Comparison of ENCODE assay signal across 21 mouse cellular contexts in the genomic region with DNA sequence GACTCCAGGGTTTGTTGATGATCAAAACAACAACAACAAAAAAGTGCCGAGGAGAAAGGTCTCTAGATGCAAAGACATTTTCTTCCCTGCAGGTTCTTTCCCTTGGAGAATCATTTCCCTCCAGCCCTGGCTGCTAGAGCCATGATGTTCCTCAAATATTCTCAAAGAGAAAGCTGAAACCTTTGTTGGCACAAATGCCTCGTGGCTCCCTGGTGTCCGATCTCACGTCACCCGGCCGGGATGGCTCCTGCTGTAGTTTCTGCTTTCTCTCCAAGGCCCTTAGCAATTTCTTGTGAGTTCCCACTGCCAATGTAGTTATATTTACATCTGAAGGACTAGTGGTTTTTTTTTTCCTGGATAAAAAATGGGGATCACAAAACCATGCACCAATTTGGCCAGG.
DNase-seq lines count a peak whose midpoint lies in the region; ATAC-seq and TF ChIP-seq lines count a peak whose summit lies in the region.
"Had no signal": no experiment of that assay in that cellular context is flagged by ENCODE, and none has a peak within 500 bp of the region (broad histone marks: within the 10 kb centered on the region; RNA-seq: fewer than 3 reads in every experiment).

No protein-coding gene starts in this region.

- no peak overlapping the region for H3K4me2 ChIP-seq in lung, embryonic 14.5 days
- no peak overlapping the region for H3K4me2 ChIP-seq in lung, postnatal 0 days (replicated peaks; ENCODE audit: low read depth, low read length)
- H3K4me2 ChIP-seq in midbrain, embryonic 14.5 days (ENCODE audit: low read length) = no peak overlapping the region
- H3K4me2 ChIP-seq: liver, embryonic 13.5 days had no signal

- no peaks in the 10 kb centered on the region for H3K9me3 ChIP-seq in lung, embryonic 14.5 days (ENCODE audit: low read depth, low read length)
- H3K9me3 ChIP-seq in lung, postnatal 0 days (ENCODE audit: low read length) = no peaks in the 10 kb centered on the region
- no peaks in the 10 kb centered on the region for H3K9me3 ChIP-seq in midbrain, embryonic 14.5 days (ENCODE audit: control insufficient read depth, low read length)
- H3K9me3 ChIP-seq: heart, embryonic 10.5 days; hindbrain, embryonic 10.5 days; liver, embryonic 13.5 days had no signal

- H3K27ac ChIP-seq in cerebellum, adult 2 months (ENCODE audit: insufficient read depth, low read length) = no peak overlapping the region; the same call in 1 of the 2 replicates
- no peak overlapping the region for H3K27ac ChIP-seq in lung, embryonic 14.5 days (ENCODE audit: low read depth)
- H3K27ac ChIP-seq in lung, postnatal 0 days (ENCODE audit: low read length) = no peak overlapping the region
- no peak overlapping the region for H3K27ac ChIP-seq in midbrain, embryonic 14.5 days (replicated peaks; ENCODE audit: low read depth, low read length)
- H3K27ac ChIP-seq: heart, embryonic 10.5 days; hindbrain, embryonic 10.5 days; layer of hippocampus, adult 2 months; liver, embryonic 13.5 days; macrophage had no signal

- ATAC-seq in lung, embryonic 14.5 days (ENCODE audit: insufficient read depth) = no peak
- no peak for ATAC-seq in lung, postnatal 0 days
- ATAC-seq in midbrain, embryonic 14.5 days (ENCODE audit: low FRiP score, low TSS enrichment) = no peak
- ATAC-seq: forebrain, embryonic 14.5 days; hindbrain, embryonic 16.5 days; intestine, embryonic 16.5 days; midbrain, embryonic 16.5 days had no signal

- TF ChIP-seq CTCF in cerebellum, adult 2 months (IDR thresholded peaks at IDR 0.05; ENCODE audit: borderline replicate concordance, insufficient read depth, low read depth, low read length) = no peak
- no peak for TF ChIP-seq CTCF in lung, embryonic 14.5 days (IDR thresholded peaks at IDR 0.05; ENCODE audit: low read depth)
- no peak for TF ChIP-seq CTCF in lung, postnatal 0 days (IDR thresholded peaks at IDR 0.05)

- no peaks in the 10 kb centered on the region for H3K27me3 ChIP-seq in cerebellum, adult 2 months (ENCODE audit: control insufficient read depth, insufficient read depth, low read length)
- no peaks in the 10 kb centered on the region for H3K27me3 ChIP-seq in lung, embryonic 14.5 days (ENCODE audit: insufficient read depth, low read length)
- no peaks in the 10 kb centered on the region for H3K27me3 ChIP-seq in lung, postnatal 0 days (replicated peaks; ENCODE audit: insufficient read depth, low read length)
- H3K27me3 ChIP-seq in midbrain, embryonic 14.5 days (ENCODE audit: control insufficient read depth, insufficient read depth, low read length) = no peaks in the 10 kb centered on the region
- H3K27me3 ChIP-seq: liver, embryonic 13.5 days had no signal

- no peaks in the 10 kb centered on the region for H3K36me3 ChIP-seq in lung, embryonic 14.5 days (ENCODE audit: insufficient read depth)
- no peaks in the 10 kb centered on the region for H3K36me3 ChIP-seq in lung, postnatal 0 days (ENCODE audit: insufficient read depth, low read length)
- no peaks in the 10 kb centered on the region for H3K36me3 ChIP-seq in midbrain, embryonic 14.5 days (ENCODE audit: control insufficient read depth, insufficient read depth, low read length)
- H3K36me3 ChIP-seq: heart, embryonic 10.5 days; hindbrain, embryonic 10.5 days; liver, embryonic 13.5 days had no signal

- TF ChIP-seq EP300 in lung, postnatal 0 days (IDR thresholded peaks at IDR 0.05) = no peak

- no peak overlapping the region for H3K9ac ChIP-seq in lung, embryonic 14.5 days
- no peak overlapping the region for H3K9ac ChIP-seq in lung, postnatal 0 days (replicated peaks; ENCODE audit: low read depth)
- H3K9ac ChIP-seq in midbrain, embryonic 14.5 days (replicated peaks; ENCODE audit: low read length) = no peak overlapping the region
- H3K9ac ChIP-seq: liver, embryonic 13.5 days had no signal

- H3K4me1 ChIP-seq in cerebellum, adult 2 months (ENCODE audit: control insufficient read depth, insufficient read depth, low read length) = peaks cover 19% of the 10 kb centered on the region
- H3K4me1 ChIP-seq in lung, embryonic 14.5 days (ENCODE audit: insufficient read depth) = no peaks in the 10 kb centered on the region
- no peaks in the 10 kb centered on the region for H3K4me1 ChIP-seq in lung, postnatal 0 days (ENCODE audit: insufficient read depth, low read depth, low read length)
- no peaks in the 10 kb centered on the region for H3K4me1 ChIP-seq in midbrain, embryonic 14.5 days (ENCODE audit: control insufficient read depth, insufficient read depth, low read length)
- H3K4me1 ChIP-seq: hindbrain, embryonic 10.5 days; liver, embryonic 13.5 days had no signal

- TF ChIP-seq POLR2A in cerebellum, adult 2 months (IDR thresholded peaks at IDR 0.05; ENCODE audit: borderline replicate concordance, insufficient read depth, low read length) = no peak

- no peak overlapping the region for H3K4me3 ChIP-seq in cerebellum, adult 2 months (replicated peaks; ENCODE audit: insufficient read depth, low read depth, low read length)
- no peak overlapping the region for H3K4me3 ChIP-seq in lung, embryonic 14.5 days (ENCODE audit: low read depth, low read length)
- H3K4me3 ChIP-seq in lung, postnatal 0 days (ENCODE audit: low read depth, low read length) = no peak overlapping the region
- no peak overlapping the region for H3K4me3 ChIP-seq in midbrain, embryonic 14.5 days (replicated peaks; ENCODE audit: low read depth, low read length)
- H3K4me3 ChIP-seq: heart, embryonic 10.5 days; hindbrain, embryonic 10.5 days; layer of hippocampus, adult 2 months; liver, embryonic 13.5 days had no signal

- DNase-seq in cerebellum, adult 2 months = peak; percentile 51 to 60
- no peak for DNase-seq in cerebellum, adult 11-12 months
- DNase-seq in lung, embryonic 14.5 days = peak; percentile 5
- DNase-seq in lung, postnatal 0 days (ENCODE audit: low spot score) = no peak
- peak; percentile 57 for DNase-seq in brain, adult 2 months (ENCODE audit: low read depth, low spot score)
- peak; percentile 61 for DNase-seq in gastrocnemius, postnatal 14 days
- DNase-seq in spleen, adult 12 weeks (ENCODE audit: low spot score) = no peak
- no peak for DNase-seq in midbrain, embryonic 14.5 days
- DNase-seq: adrenal gland, postnatal 25 days; kidney, adult 9 months; kidney, postnatal 14 days; liver, embryonic 13.5 days; right cerebral cortex, postnatal 14 days had no signal

- intact Hi-C loops in gastrocnemius, postnatal 14 days (cut with DNase I; ENCODE audit: low total_unique reads) = no loop called here

- 12% methylated on average over 6 of the region's 6 CpGs for WGBS in cerebellum, adult 2 months
- 55% methylated on average over 6 of the region's 6 CpGs for WGBS in lung, embryonic 14.5 days
- WGBS in lung, postnatal 0 days = 32% methylated on average over 6 of the region's 6 CpGs
- WGBS in midbrain, embryonic 14.5 days = 79% methylated on average over 6 of the region's 6 CpGs

Comparison
In these comparisons a context has a peak if more than half of its experiments do, and no peak if none do; other contexts are left out.
1. DNase-seq: peak in cerebellum, adult 2 months (2 of 2), lung, embryonic 14.5 days (single experiment), brain, adult 2 months (single experiment) and gastrocnemius, postnatal 14 days (single experiment); none in cerebellum, adult 11-12 months (single experiment), lung, postnatal 0 days (single experiment), spleen, adult 12 weeks (single experiment) and midbrain, embryonic 14.5 days (single experiment).